Mouse (Mus musculus): ENCODE results near the gene Vgll4. TPM values are rescaled to one million over a fixed set of nuclear protein-coding genes. Genes with fewer than 3 reads are reported as not detected.

Gene Vgll4
- polyA plus RNA-seq, 1 experiment from 2014 or later = 76.8 TPM

GRCm38 (mm10) chr6:114961276-114962068, 8.3 kb downstream of the Vgll4 start:
- 69% methylated on average over 10 of the region's 10 CpGs for WGBS
- Histone ChIP-seq H3K9me3 (ENCODE audit: control insufficient read depth, low read length) (no peaks in the 10 kb centered on the region), H3K27me3 (replicated peaks; ENCODE audit: control insufficient read depth, insufficient read depth, low read length) (no peaks in the 10 kb centered on the region; the same call in 1 of the 2 replicates), H3K4me1 (ENCODE audit: control insufficient read depth, insufficient read depth, low read length) (peaks cover 5% of the 10 kb centered on the region; the same call in 1 of the 2 replicates), H3K27ac (replicated peaks; ENCODE audit: low read depth, low read length) (no peak overlapping the region), H3K4me2 (ENCODE audit: low read depth, low read length) (no peak overlapping the region), H3K9ac (ENCODE audit: low read depth, low read length) (no peak overlapping the region), H3K4me3 (ENCODE audit: low read depth, low read length) (no peak overlapping the region), H3K36me3 (ENCODE audit: control insufficient read depth, insufficient read depth, low read length) (no peaks in the 10 kb centered on the region)
- no peak for DNase-seq (ENCODE audit: low spot score)
- ATAC-seq (ENCODE audit: low read depth) = no peak

- DNase-seq (ENCODE audit: low spot score) = no peak
- Histone ChIP-seq H3K4me2 (ENCODE audit: low read depth, low read length) (no peak overlapping the region), H3K9me3 (ENCODE audit: control insufficient read depth, low read length) (no peaks in the 10 kb centered on the region), H3K4me1 (ENCODE audit: control insufficient read depth, insufficient read depth, low read length) (0 out of 2 replicates have a peak, but pooled peaks cover 5% of the 10 kb centered on the region), H3K36me3 (ENCODE audit: control insufficient read depth, insufficient read depth, low read length) (no peaks in the 10 kb centered on the region), H3K9ac (ENCODE audit: low read depth, low read length) (no peak overlapping the region), H3K27me3 (replicated peaks; ENCODE audit: control insufficient read depth, insufficient read depth, low read length) (no peaks in the 10 kb centered on the region), H3K27ac (replicated peaks; ENCODE audit: low read depth, low read length) (no peak overlapping the region), H3K4me3 (ENCODE audit: low read depth, low read length) (no peak overlapping the region)
- no peak for ATAC-seq (ENCODE audit: low read depth)
- 81% methylated on average over 6 of the region's 6 CpGs for WGBS
These were observed 10.8 kb downstream of the Vgll4 start for GRCm38 (mm10) chr6:114959012-114959398.

- H3K27ac ChIP-seq (replicated peaks; ENCODE audit: low read depth, low read length) = no peak overlapping the region
- H3K27me3 ChIP-seq (replicated peaks; ENCODE audit: control insufficient read depth, insufficient read depth, low read length) = no peaks in the 10 kb centered on the region
- no peaks in the 10 kb centered on the region for H3K9me3 ChIP-seq (ENCODE audit: control insufficient read depth, low read length)
- DNase-seq (ENCODE audit: low spot score) (no peak), ATAC-seq (ENCODE audit: low read depth) (no peak)
- no peak overlapping the region for H3K4me3 ChIP-seq (ENCODE audit: low read depth, low read length)
- no peak overlapping the region for H3K4me2 ChIP-seq (ENCODE audit: low read depth, low read length)
- 0 out of 2 replicates have a peak, but pooled peaks cover under 1% of the 10 kb centered on the region for H3K4me1 ChIP-seq (ENCODE audit: control insufficient read depth, insufficient read depth, low read length)
- 75% methylated on average over 10 of the region's 10 CpGs for WGBS
- no peak overlapping the region for H3K9ac ChIP-seq (ENCODE audit: low read depth, low read length)
- H3K36me3 ChIP-seq (ENCODE audit: control insufficient read depth, insufficient read depth, low read length) = no peaks in the 10 kb centered on the region
These were observed 11.4 kb downstream of the Vgll4 start for GRCm38 (mm10) chr6:114958249-114959011.

- Histone ChIP-seq H3K4me2 (ENCODE audit: low read depth, low read length) (no peak overlapping the region), H3K9me3 (ENCODE audit: control insufficient read depth, low read length) (no peaks in the 10 kb centered on the region), H3K27me3 (replicated peaks; ENCODE audit: control insufficient read depth, insufficient read depth, low read length) (no peaks in the 10 kb centered on the region), H3K4me1 (ENCODE audit: control insufficient read depth, insufficient read depth, low read length) (no peaks in the 10 kb centered on the region), H3K27ac (replicated peaks; ENCODE audit: low read depth, low read length) (no peak overlapping the region), H3K4me3 (ENCODE audit: low read depth, low read length) (no peak overlapping the region), H3K9ac (ENCODE audit: low read depth, low read length) (no peak overlapping the region), H3K36me3 (ENCODE audit: control insufficient read depth, insufficient read depth, low read length) (no peaks in the 10 kb centered on the region)
- WGBS = 68% methylated on average over 12 of the region's 12 CpGs
- no peak for DNase-seq (ENCODE audit: low spot score)
- ATAC-seq (ENCODE audit: low read depth) = no peak
These were observed 12.0 kb downstream of the Vgll4 start for GRCm38 (mm10) chr6:114957756-114958155.

- Histone ChIP-seq H3K4me2 (ENCODE audit: low read depth, low read length) (no peak overlapping the region), H3K27ac (replicated peaks; ENCODE audit: low read depth, low read length) (no peak overlapping the region), H3K27me3 (replicated peaks; ENCODE audit: control insufficient read depth, insufficient read depth, low read length) (no peaks in the 10 kb centered on the region), H3K4me1 (ENCODE audit: control insufficient read depth, insufficient read depth, low read length) (no peaks in the 10 kb centered on the region), H3K36me3 (ENCODE audit: control insufficient read depth, insufficient read depth, low read length) (no peaks in the 10 kb centered on the region), H3K9ac (ENCODE audit: low read depth, low read length) (no peak overlapping the region), H3K9me3 (ENCODE audit: control insufficient read depth, low read length) (no peaks in the 10 kb centered on the region), H3K4me3 (ENCODE audit: low read depth, low read length) (no peak overlapping the region)
- WGBS = 75% methylated on average over 5 of the region's 5 CpGs
- ATAC-seq (ENCODE audit: low read depth) = no peak
- no peak for DNase-seq (ENCODE audit: low spot score)
These were observed 15.3 kb downstream of the Vgll4 start for GRCm38 (mm10) chr6:114954496-114954895.

DNA sequence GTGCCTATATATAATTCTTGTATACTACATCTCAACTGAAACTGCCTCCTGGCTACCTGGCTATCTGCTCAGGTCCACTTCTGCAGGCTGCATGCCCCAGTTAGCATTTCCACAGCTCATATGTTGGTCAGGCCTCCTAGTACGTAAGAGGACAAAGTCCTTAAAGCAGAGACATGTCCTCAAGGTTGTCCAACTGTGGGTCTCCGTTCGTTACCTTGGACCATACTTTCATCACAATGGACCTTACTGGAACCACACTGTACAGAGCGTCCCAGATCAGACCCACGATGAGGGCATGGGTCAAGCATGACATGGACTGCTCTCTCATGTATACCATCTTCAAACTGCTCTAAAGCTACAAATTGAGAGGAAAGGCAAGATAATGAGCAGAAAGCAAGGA, 16.2 kb downstream of the Vgll4 start:
- Histone ChIP-seq H3K27me3 (replicated peaks; ENCODE audit: control insufficient read depth, insufficient read depth, low read length) (no peaks in the 10 kb centered on the region), H3K4me1 (ENCODE audit: control insufficient read depth, insufficient read depth, low read length) (no peaks in the 10 kb centered on the region), H3K4me3 (ENCODE audit: low read depth, low read length) (no peak overlapping the region), H3K27ac (replicated peaks; ENCODE audit: low read depth, low read length) (no peak overlapping the region), H3K9ac (ENCODE audit: low read depth, low read length) (no peak overlapping the region), H3K4me2 (ENCODE audit: low read depth, low read length) (no peak overlapping the region), H3K36me3 (ENCODE audit: control insufficient read depth, insufficient read depth, low read length) (no peaks in the 10 kb centered on the region), H3K9me3 (ENCODE audit: control insufficient read depth, low read length) (no peaks in the 10 kb centered on the region)
- WGBS = 90% methylated on average over 5 of the region's 5 CpGs
- ATAC-seq (ENCODE audit: low read depth) (no peak), DNase-seq (ENCODE audit: low spot score) (no peak)

DNA sequence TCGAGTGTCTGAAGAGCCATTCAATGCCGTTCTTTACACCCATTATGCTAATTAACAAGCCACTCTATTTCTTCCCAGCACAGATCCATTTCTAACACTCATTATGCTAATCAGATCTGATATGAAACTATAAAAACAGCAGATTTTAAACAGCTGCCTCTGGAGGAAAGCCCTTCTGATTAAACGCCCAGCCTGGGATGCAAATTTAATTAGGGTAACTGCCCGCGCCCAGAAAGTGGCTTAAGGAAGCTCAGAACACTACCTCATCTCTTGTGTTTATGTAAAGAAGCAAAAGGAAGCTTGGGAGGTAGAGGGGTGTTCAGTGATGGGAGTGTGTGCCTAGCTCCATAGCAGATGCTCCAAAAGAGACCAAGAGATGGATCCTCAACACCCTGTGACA, 17.4 kb downstream of the Vgll4 start:
- Histone ChIP-seq H3K4me1 (ENCODE audit: control insufficient read depth, insufficient read depth, low read length) (no peaks in the 10 kb centered on the region), H3K4me3 (ENCODE audit: low read depth, low read length) (no peak overlapping the region), H3K4me2 (ENCODE audit: low read depth, low read length) (no peak overlapping the region), H3K36me3 (ENCODE audit: control insufficient read depth, insufficient read depth, low read length) (no peaks in the 10 kb centered on the region), H3K27ac (replicated peaks; ENCODE audit: low read depth, low read length) (no peak overlapping the region), H3K9me3 (ENCODE audit: control insufficient read depth, low read length) (no peaks in the 10 kb centered on the region), H3K27me3 (replicated peaks; ENCODE audit: control insufficient read depth, insufficient read depth, low read length) (no peaks in the 10 kb centered on the region), H3K9ac (ENCODE audit: low read depth, low read length) (no peak overlapping the region)
- 61% methylated on average over 5 of the region's 5 CpGs for WGBS
- ATAC-seq (ENCODE audit: low read depth) (no peak), DNase-seq (ENCODE audit: low spot score) (no peak)

DNA sequence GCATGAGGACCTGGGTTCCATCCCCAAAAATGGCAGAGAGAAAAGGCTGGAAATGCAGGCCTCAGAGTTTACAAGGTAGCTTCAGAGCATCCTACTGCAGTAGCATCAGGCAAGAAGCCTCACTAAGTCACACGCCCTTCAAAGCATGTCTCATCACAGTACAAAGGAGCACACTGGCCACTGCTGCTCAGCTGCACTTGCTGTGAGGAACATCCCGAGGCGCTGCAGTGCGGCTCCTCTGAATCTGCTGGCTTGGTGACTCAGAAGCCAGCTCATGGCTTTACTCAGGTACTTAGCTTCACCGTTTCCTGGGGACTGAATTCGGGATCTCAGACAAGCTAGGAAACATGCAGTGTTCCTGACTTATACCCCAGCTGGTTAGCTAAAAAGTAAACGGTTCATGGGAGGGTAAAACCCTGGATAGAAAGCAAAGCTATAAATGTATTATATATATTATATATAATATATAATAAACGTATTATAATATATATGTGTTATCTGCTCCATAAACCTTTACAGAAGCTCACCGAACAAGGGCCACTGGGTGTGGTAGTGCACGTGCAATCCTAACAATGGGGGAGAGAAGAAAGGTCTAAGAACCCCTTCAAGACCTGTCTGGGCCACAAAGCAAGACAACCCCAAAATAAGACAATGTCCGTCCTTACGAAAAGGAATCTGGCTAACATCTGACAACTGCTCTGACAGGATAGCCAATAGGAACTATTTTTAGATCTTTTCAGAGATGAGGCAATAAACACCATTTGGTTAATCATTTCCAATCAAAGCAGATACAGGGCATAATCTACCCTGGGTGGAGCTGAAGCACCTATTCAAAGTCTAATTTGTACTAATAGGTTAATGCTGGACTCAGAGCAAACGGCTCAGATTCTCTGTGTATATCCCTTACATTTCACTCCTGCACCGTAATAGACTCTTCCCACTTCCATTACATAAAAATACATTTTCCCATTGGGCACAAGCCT, 25.0 kb downstream of the Vgll4 start:
- no peaks in the 10 kb centered on the region for H3K36me3 ChIP-seq (ENCODE audit: control insufficient read depth, insufficient read depth, low read length)
- H3K27ac ChIP-seq (replicated peaks; ENCODE audit: low read depth, low read length) = no peak overlapping the region
- no peaks in the 10 kb centered on the region for H3K9me3 ChIP-seq (ENCODE audit: control insufficient read depth, low read length)
- no peak overlapping the region for H3K4me3 ChIP-seq (ENCODE audit: low read depth, low read length)
- H3K4me2 ChIP-seq (ENCODE audit: low read depth, low read length) = no peak overlapping the region
- no peak overlapping the region for H3K9ac ChIP-seq (ENCODE audit: low read depth, low read length)
- DNase-seq (ENCODE audit: low spot score) = no peak
- WGBS = 88% methylated on average over 14 of the region's 14 CpGs
- ATAC-seq (ENCODE audit: low read depth) = no peak
- no peaks in the 10 kb centered on the region for H3K27me3 ChIP-seq (replicated peaks; ENCODE audit: control insufficient read depth, insufficient read depth, low read length)
- H3K4me1 ChIP-seq (ENCODE audit: control insufficient read depth, insufficient read depth, low read length) = peaks cover 6% of the 10 kb centered on the region; the same call in 1 of the 2 replicates
